Mouse (Mus musculus) midbrain, embryonic 16.5 days (tissue): ENCODE results near the gene Ddx1. TPM values are rescaled to one million over a fixed set of nuclear protein-coding genes. Genes with fewer than 3 reads are reported as not detected.

Experiments
- ATAC-seq: fragments of 200-750 bp; cut with Nextera tagmentation; 2 replicates; pipeline ENCODE4 v1.8.0; 2017; ENCODE audit warnings: moderate TSS enrichment
- H3K27ac ChIP-seq: fragments of 300-500 bp; sonication (generic); 2 replicates; pipeline ENCODE4 v1.5.1; 2014; ENCODE audit warnings: mild to moderate bottlenecking, low read length, mixed read lengths
- H3K27me3 ChIP-seq: fragments of 300-500 bp; sonication (generic); 2 replicates; pipeline ENCODE4 v1.6.1; 2014; ENCODE audit warnings: low read depth, low read length, mixed read lengths; ENCODE audit not compliant: control insufficient read depth, insufficient read depth
- H3K36me3 ChIP-seq: fragments of 300-500 bp; sonication (generic); 2 replicates; pipeline ENCODE4 v1.6.1; 2014; ENCODE audit warnings: mild to moderate bottlenecking, low read length, moderate library complexity, mixed read lengths; ENCODE audit not compliant: control insufficient read depth, insufficient read depth
- H3K4me1 ChIP-seq: fragments of 300-500 bp; sonication (generic); 2 replicates; pipeline ENCODE4 v1.6.1; 2014; ENCODE audit warnings: mild to moderate bottlenecking, low read length, mixed read lengths; ENCODE audit not compliant: control insufficient read depth, insufficient read depth
- H3K4me2 ChIP-seq: fragments of 300-500 bp; sonication (generic); 2 replicates; pipeline ENCODE4 v1.6.1; 2014; ENCODE audit warnings: mild to moderate bottlenecking, low read length, mixed read lengths
- H3K4me3 ChIP-seq: fragments of 300-500 bp; sonication (generic); 2 replicates; pipeline ENCODE4 v1.5.1; 2014; ENCODE audit warnings: low read depth, mild to moderate bottlenecking, low read length, moderate library complexity, mixed read lengths
- H3K9ac ChIP-seq: fragments of 300-500 bp; sonication (generic); 2 replicates; pipeline ENCODE4 v1.6.1; 2014; ENCODE audit warnings: low read depth, low read length, mixed read lengths
- H3K9me3 ChIP-seq: fragments of 300-500 bp; sonication (generic); replicated peaks from 2 replicates; pipeline ENCODE4 v1.6.1; 2014; ENCODE audit warnings: mild to moderate bottlenecking, low read length, mixed read lengths; ENCODE audit not compliant: control insufficient read depth, poor library complexity, severe bottlenecking
- WGBS: fragments of 180-500 bp; shearing (Covaris S2); extraction: QIAGEN DNeasy Blood & Tissue Kit; methylation state at CpG from one replicate; pipeline ENCODE4 v1.1.7; 2014; 5-methylcytosine and 5-hydroxymethylcytosine counted together
- polyA plus RNA-seq: library from polyadenylated mRNA; unstranded; fragments of >200 nt; fragmentation: Nextera tagmentation; extraction: Ambion mirVana; gene quantifications from 2 replicates; pipeline ENCODE4 v1.2.1, GENCODE M21; 2015

The Ddx1 gene
- polyA plus RNA-seq, result 139 and 141 TPM in 2 replicates

DNA sequence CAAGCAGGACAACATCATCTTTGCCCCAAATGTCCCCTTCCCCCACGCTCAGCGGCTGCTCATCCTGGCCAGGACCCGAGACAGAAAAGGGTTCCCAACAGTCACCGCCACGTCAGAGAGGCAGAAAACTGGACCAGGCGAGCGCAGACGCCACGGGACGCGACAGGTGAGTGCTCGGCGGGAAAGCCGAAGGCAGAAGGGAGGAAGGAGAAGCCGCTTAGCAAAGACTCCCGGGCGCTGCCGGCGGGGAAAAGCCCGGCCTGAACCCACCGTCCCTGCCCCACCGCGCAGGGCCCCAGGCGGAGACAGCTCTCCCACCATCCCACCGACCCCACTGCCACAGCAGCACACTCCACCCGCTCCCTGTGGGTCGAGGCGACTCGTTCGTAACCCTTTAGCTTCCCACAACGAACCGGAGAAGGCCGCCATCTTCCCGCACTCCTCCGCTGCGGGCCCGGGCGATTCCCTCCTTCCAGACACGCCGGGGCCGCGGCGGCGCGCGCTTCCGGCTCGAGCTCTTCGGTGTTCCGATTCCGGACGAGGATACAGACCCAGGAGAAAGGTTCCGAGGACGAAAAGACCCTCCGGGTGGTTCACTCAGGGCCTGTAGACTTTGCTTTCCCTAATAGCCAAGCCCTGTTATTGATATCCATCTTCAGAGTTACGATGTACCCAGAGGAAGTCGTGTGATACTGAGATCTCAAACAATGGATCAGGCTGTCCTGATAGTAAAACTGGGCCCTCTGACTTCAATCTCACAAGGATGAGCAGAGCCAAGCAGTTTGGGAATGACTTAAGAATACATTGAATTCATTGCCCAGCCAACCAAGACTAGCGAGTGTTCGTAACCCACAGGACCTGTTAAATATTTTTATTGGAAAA lies at the start of gene Ddx1:
Gene Ddx1 (minus strand): TSS at position 523 of the 882 bp plus-strand sequence.
- ATAC-seq, result peak; percentile 95
- Histone ChIP-seq H3K36me3 (0 out of 2 replicates have a peak, but pooled peaks cover 2% of the 10 kb centered on the region), H3K27ac (peak within 1 kb of the TSS; percentile 86), H3K4me2 (peak within 1 kb of the TSS; percentile 57), H3K9ac (peak within 1 kb of the TSS; percentile 93), H3K9me3 (no peaks in the 10 kb centered on the region), H3K4me3 (peak within 1 kb of the TSS; percentile 97), H3K27me3 (no peaks in the 10 kb centered on the region), H3K4me1 (peaks cover 17% of the 10 kb centered on the region)
- WGBS, result 2% methylated on average over 59 of the region's 59 CpGs

DNA sequence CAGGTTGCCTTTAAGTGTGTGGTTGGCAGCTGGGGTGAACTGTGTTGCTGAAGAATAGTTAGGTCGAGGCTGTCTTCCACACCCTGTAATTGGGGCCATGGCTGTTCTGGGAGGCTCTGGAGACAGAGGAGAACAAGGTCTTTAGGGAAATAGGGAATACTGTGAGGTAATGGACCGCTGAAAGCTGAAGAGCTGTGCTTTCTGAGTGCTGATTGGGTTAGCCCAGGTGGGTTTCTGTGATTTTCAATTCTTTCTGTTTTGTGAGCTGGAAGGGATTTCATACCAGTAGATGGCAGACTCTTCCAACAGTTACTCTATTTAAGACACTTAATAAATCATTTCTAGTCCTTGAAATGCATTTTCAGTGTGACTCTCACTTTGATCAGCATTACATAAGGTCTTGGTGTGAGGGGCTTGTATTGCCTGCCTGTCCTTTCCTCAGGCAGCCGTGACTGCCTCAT lies 44.4 kb upstream of the Ddx1 start:
- Histone ChIP-seq H3K9me3 (no peaks in the 10 kb centered on the region), H3K4me1 (no peaks in the 10 kb centered on the region), H3K4me3 (no peak overlapping the region), H3K27ac (no peak overlapping the region), H3K36me3 (peaks cover 2% of the 10 kb centered on the region; the same call in 1 of the 2 replicates), H3K4me2 (no peak overlapping the region), H3K27me3 (no peaks in the 10 kb centered on the region), H3K9ac (no peak overlapping the region)
- ATAC-seq, result peak; percentile 80; the same call in 1 of the 2 replicates
- WGBS, result 51% methylated on average over 3 of the region's 3 CpGs

DNA sequence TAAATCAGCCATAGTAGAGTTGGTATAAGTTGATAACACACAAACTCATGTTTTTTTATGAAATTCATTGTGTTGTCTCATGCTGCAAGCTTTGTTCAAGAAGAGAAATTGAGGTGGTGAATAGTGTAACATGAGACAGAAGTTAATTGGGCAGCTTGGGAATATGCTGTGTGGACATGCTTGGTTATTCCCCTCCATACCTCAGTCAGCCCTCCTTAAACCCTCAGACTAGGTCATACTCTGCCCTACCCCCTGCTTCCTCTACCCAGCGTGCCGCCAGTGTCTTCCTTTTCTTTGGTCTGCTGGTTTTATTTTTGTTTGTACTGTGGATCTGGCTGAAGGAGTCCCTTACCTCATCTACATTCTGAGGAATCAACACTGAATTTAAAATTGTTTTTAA lies 42.4 kb upstream of the Ddx1 start:
- 73% methylated on average over 2 of the region's 2 CpGs for WGBS
- peaks cover 2% of the 10 kb centered on the region; the same call in 1 of the 2 replicates for H3K36me3 ChIP-seq
- no peaks in the 10 kb centered on the region for H3K9me3 ChIP-seq
- no peak overlapping the region for H3K4me3 ChIP-seq
- H3K9ac ChIP-seq, result no peak overlapping the region
- no peak for ATAC-seq
- no peaks in the 10 kb centered on the region for H3K27me3 ChIP-seq
- no peaks in the 10 kb centered on the region for H3K4me1 ChIP-seq
- no peak overlapping the region for H3K27ac ChIP-seq
- H3K4me2 ChIP-seq, result no peak overlapping the region

DNA sequence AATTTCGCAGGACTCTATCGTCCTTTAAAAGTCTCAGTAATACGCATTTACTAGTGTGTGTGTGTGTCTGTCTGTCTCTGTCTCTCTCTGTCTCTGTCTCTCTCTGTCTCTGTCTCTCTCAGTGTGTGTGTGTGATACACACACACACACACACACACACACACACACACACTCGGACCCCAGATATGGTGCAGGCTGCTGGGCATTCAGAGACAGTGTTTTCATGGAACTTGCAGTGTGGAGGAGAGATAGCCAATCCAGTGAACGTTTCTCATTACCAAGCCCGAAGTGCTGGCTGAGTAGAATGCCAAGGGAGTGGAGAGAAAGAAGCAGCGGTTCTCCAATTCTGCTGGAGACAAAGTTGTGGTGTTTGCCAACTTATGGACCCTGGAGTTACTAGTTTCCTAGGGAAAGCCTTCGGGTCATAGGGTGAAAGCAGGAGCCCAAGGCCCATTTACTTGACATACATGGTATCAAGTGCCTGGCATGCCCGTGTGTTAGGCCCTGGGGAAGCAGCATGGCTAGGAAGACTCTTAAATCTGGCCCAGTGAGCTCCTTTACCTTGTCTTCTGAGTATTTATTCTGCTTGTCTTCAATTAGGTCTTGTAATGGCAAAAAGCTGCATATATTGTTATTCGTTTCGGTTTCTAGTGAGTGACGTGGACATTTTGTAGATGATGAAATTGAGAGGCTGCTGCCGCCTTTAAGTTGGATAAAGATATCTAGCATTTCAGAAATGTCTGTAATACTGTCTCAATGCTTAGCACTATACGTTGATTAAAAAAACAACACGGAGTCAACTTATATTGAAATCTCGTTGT lies 20.8 kb upstream of the Ddx1 start:
- H3K36me3 ChIP-seq, result no peaks in the 10 kb centered on the region
- ATAC-seq, result peak; percentile 69
- peak overlapping the region; percentile 66 for H3K4me2 ChIP-seq
- peak overlapping the region; percentile 89 for H3K9ac ChIP-seq
- 47% methylated on average over 16 of the region's 16 CpGs for WGBS
- peak overlapping the region; percentile 81 for H3K27ac ChIP-seq
- no peaks in the 10 kb centered on the region for H3K27me3 ChIP-seq
- no peaks in the 10 kb centered on the region for H3K9me3 ChIP-seq
- peaks cover 18% of the 10 kb centered on the region for H3K4me1 ChIP-seq
- peak overlapping the region; percentile 92 for H3K4me3 ChIP-seq

DNA sequence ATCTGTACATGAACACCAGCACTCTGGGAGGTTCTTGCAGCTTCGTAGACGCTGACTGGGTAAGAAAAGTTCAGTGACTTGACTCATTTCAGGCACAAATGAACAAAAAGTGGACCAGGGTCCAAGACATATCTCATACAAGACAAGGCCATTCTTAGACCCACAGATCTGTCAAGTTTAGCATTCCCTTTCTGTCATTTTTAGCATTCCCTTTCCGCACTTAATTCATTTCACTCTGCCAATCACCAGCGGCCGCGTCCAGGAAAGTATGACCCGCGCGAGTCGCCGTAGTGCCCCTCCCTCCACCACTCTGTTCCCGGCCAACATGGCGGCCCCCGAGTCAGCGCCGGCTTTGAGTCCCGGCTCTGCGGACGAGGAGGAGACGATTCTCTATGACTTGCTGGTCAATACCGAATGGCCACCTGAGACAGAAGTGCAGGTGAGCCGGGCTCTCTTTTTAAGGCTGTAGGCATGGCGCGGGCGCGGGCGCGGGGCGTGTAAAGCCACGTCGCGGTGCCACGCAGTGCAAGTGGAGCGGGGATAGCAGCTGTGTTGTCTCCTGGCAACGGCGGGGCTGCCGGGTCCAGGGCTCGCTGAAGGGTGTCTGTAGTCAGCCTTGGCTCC lies 19.9 kb upstream of the Ddx1 start, which contains the start of gene Nbas:
Gene Nbas (plus strand): TSS at position 308 of the 624 bp plus-strand sequence.
- H3K9ac ChIP-seq, result peak within 1 kb of the TSS; percentile 89
- no peaks in the 10 kb centered on the region for H3K9me3 ChIP-seq
- peak; percentile 96 for ATAC-seq
- H3K4me1 ChIP-seq, result peaks cover 18% of the 10 kb centered on the region
- no peaks in the 10 kb centered on the region for H3K36me3 ChIP-seq
- H3K27me3 ChIP-seq, result no peaks in the 10 kb centered on the region
- peak within 1 kb of the TSS; percentile 92 for H3K4me3 ChIP-seq
- H3K4me2 ChIP-seq, result peak within 1 kb of the TSS; percentile 66
- H3K27ac ChIP-seq, result peak within 1 kb of the TSS; percentile 81
- WGBS, result 4% methylated on average over 38 of the region's 38 CpGs

DNA sequence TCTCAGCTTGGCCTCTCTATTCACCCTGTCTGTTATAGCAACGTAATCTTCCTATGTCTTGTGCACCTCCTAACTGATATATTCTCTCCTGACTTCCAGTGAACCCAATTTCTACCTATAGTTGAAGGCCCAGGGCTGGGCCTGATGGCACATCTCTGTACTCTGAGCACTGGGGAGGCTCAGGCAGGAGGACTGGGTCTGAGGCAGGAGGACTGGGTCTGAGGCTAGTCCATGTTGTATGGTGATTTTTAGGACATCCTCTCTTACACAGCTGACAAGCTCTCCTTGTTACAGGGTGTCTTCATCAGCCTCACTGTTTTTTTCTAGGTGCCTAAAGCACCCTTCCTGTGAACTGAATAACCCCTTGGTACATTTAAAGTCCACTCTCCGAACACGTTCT lies 19.4 kb upstream of the Ddx1 start:
- no peaks in the 10 kb centered on the region for H3K27me3 ChIP-seq
- H3K36me3 ChIP-seq, result no peaks in the 10 kb centered on the region
- peaks cover 18% of the 10 kb centered on the region for H3K4me1 ChIP-seq
- H3K4me2 ChIP-seq, result peak overlapping the region; percentile 51
- peak; percentile 57 for ATAC-seq
- H3K4me3 ChIP-seq, result peak overlapping the region; percentile 92
- H3K9ac ChIP-seq, result peak overlapping the region; percentile 89; the same call in 1 of the 2 replicates
- WGBS, result 49% methylated on average over 3 of the region's 3 CpGs
- H3K9me3 ChIP-seq, result no peaks in the 10 kb centered on the region
- H3K27ac ChIP-seq, result no peak overlapping the region

DNA sequence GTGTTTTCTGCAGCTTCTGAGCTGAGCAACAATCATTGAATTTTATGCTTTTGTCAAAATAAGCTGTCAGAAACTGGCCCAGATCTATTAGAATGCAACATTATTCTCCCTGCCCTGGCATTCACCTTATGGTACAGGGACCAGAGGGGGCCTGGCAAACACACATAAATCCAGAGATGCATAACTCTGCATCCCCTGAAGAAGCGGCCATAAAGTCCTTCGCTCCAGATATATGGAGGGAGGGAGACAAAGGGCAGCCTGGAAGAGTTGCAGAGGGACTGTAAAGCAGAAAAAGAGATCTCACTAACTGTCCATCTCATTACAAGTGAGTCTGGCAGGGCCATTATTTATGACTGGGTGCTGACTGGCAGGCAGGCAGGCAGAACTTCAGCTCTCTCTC lies 6.7 kb upstream of the Ddx1 start:
- 87% methylated on average over 2 of the region's 2 CpGs for WGBS
- Histone ChIP-seq H3K4me2 (no peak overlapping the region), H3K9ac (no peak overlapping the region), H3K36me3 (no peaks in the 10 kb centered on the region), H3K4me3 (no peak overlapping the region), H3K4me1 (no peaks in the 10 kb centered on the region), H3K27me3 (no peaks in the 10 kb centered on the region; the same call in 1 of the 2 replicates), H3K27ac (no peak overlapping the region), H3K9me3 (no peaks in the 10 kb centered on the region)
- ATAC-seq, result no peak

DNA sequence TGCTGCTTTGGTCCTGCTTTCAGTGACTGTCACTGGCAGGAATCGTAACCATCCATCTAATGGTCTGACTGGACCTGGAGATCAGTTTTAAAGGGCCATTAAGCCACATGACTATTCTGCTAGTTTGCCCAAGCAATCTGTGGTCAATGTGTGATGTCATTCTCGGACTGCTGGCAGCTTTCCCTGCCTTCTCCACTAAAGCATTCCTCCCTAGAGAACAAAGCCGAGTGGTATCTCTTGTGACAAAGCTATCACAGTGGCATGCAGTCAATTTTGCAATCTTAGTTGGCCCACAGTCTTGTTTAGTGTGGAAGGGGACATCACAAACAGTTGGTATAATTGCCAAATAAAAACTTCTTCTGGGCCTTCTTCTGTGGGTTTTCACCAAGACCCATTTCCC lies 6.1 kb upstream of the Ddx1 start:
- 48% methylated on average over 3 of the region's 3 CpGs for WGBS
- ATAC-seq, result no peak
- H3K4me2 ChIP-seq, result no peak overlapping the region
- no peaks in the 10 kb centered on the region; the same call in 1 of the 2 replicates for H3K4me1 ChIP-seq
- no peaks in the 10 kb centered on the region for H3K36me3 ChIP-seq
- no peak overlapping the region for H3K27ac ChIP-seq
- H3K27me3 ChIP-seq, result no peaks in the 10 kb centered on the region; the same call in 1 of the 2 replicates
- no peak overlapping the region for H3K9ac ChIP-seq
- no peak overlapping the region for H3K4me3 ChIP-seq
- H3K9me3 ChIP-seq, result no peaks in the 10 kb centered on the region
